In genomic region chrX:164419955-164420354, GRCm38 (mm10) we compare ENCODE assay signal across 8 mouse cellular contexts. TPM values are rescaled to one million over a fixed set of nuclear protein-coding genes. Genes with fewer than 3 reads are reported as not detected.
DNase-seq lines count a peak whose midpoint lies in the region; ATAC-seq and TF ChIP-seq lines count a peak whose summit lies in the region.

No protein-coding gene starts in this region.

- peak overlapping the region; percentile 76 for H3K27ac ChIP-seq in liver, adult 2 months (replicated peaks; ENCODE audit: insufficient read depth, low read depth, low read length)
- no peak overlapping the region; the same call in 1 of the 2 replicates for H3K27ac ChIP-seq in embryonic facial prominence, embryonic 14.5 days (replicated peaks; ENCODE audit: low read depth, low read length)
- peak overlapping the region; percentile 81 for H3K27ac ChIP-seq in limb, embryonic 10.5 days
- H3K27ac ChIP-seq in neural tube, embryonic 14.5 days (ENCODE audit: low read depth, low read length) = 0 out of 2 replicates have a peak overlapping the region, but pooled peaks have one; percentile 39

- H3K4me3 ChIP-seq in liver, adult 2 months (ENCODE audit: insufficient read depth, low read depth, low read length) = peak overlapping the region; percentile 74
- peak overlapping the region; percentile 55 for H3K4me3 ChIP-seq in embryonic facial prominence, embryonic 14.5 days (ENCODE audit: low read depth, low read length)
- H3K4me3 ChIP-seq in limb, embryonic 10.5 days = peak overlapping the region; percentile 61
- peak overlapping the region; percentile 46 for H3K4me3 ChIP-seq in neural tube, embryonic 14.5 days (ENCODE audit: low read depth, low read length)

- no peaks in the 10 kb centered on the region for H3K27me3 ChIP-seq in liver, adult 2 months (ENCODE audit: control insufficient read depth, insufficient read depth, low read length)
- peaks cover 17% of the 10 kb centered on the region; the same call in 1 of the 2 replicates for H3K27me3 ChIP-seq in embryonic facial prominence, embryonic 14.5 days (replicated peaks; ENCODE audit: control insufficient read depth, insufficient read depth, low read length)
- H3K27me3 ChIP-seq in limb, embryonic 10.5 days (ENCODE audit: low read depth, poor library complexity, severe bottlenecking) = peaks cover 94% of the 10 kb centered on the region
- H3K27me3 ChIP-seq in neural tube, embryonic 14.5 days (ENCODE audit: control insufficient read depth, insufficient read depth, low read length) = no peaks in the 10 kb centered on the region

- under 1% methylated on average over 13 of the region's 13 CpGs for WGBS in liver, adult 2 months
- WGBS in embryonic facial prominence, embryonic 14.5 days = 25% methylated on average over 11 of the region's 13 CpGs
- WGBS in limb, embryonic 10.5 days = 9% methylated on average over 13 of the region's 13 CpGs
- WGBS in neural tube, embryonic 14.5 days = 23% methylated on average over 13 of the region's 13 CpGs

- no peaks in the 10 kb centered on the region for H3K9me3 ChIP-seq in embryonic facial prominence, embryonic 14.5 days (ENCODE audit: control insufficient read depth, low read length)
- H3K9me3 ChIP-seq in limb, embryonic 10.5 days (replicated peaks) = no peaks in the 10 kb centered on the region
- H3K9me3 ChIP-seq in neural tube, embryonic 14.5 days (ENCODE audit: control insufficient read depth, low read length) = no peaks in the 10 kb centered on the region

- peak; percentile 7; the same call in 1 of the 2 replicates for ATAC-seq in embryonic facial prominence, embryonic 14.5 days (ENCODE audit: low read depth)
- no peak; the same call in 1 of the 2 replicates for ATAC-seq in neural tube, embryonic 14.5 days (ENCODE audit: low read depth)
- ATAC-seq in megakaryocyte-erythroid progenitor cell, adult 5-6 weeks (replicated peaks; ENCODE audit: low FRiP score, low TSS enrichment, poor library complexity, severe bottlenecking) = no peak

- TF ChIP-seq POLR2A in liver, adult 2 months (IDR thresholded peaks at IDR 0.05; ENCODE audit: extremely low read depth, insufficient read depth, low read length) = no peak

- no peak for TF ChIP-seq CTCF in liver, adult 2 months (IDR thresholded peaks at IDR 0.05; ENCODE audit: low read depth, low read length)

- no peaks in the 10 kb centered on the region for H3K79me2 ChIP-seq in liver, adult 2 months (ENCODE audit: control insufficient read depth, insufficient read depth, low read length)

- peak overlapping the region; percentile 55 for H3K4me2 ChIP-seq in embryonic facial prominence, embryonic 14.5 days (ENCODE audit: low read depth, low read length)
- H3K4me2 ChIP-seq in neural tube, embryonic 14.5 days (ENCODE audit: low read depth, low read length) = peak overlapping the region; percentile 52

- DNase-seq in liver, adult 2 months (ENCODE audit: extremely low read depth, low read depth, low spot score) = no peak
- no peak for DNase-seq in liver
- DNase-seq in embryonic facial prominence, embryonic 14.5 days (ENCODE audit: low spot score) = no peak
- DNase-seq in limb, embryonic 10.5 days (ENCODE audit: low spot score) = no peak
- DNase-seq in embryo, embryonic 9.5 days (ENCODE audit: extremely low spot score) = no peak
- no peak for DNase-seq in adrenal gland, adult (ENCODE audit: inconsistent age in 2 of 2, low spot score in 1 of 2)

- H3K36me3 ChIP-seq in liver, adult 2 months (ENCODE audit: control insufficient read depth, insufficient read depth, low read length) = peaks cover 6% of the 10 kb centered on the region; the same call in 1 of the 2 replicates
- H3K36me3 ChIP-seq in embryonic facial prominence, embryonic 14.5 days (ENCODE audit: control insufficient read depth, insufficient read depth, low read length) = peaks cover 9% of the 10 kb centered on the region; the same call in 1 of the 2 replicates
- H3K36me3 ChIP-seq in limb, embryonic 10.5 days = peaks cover 21% of the 10 kb centered on the region
- no peaks in the 10 kb centered on the region for H3K36me3 ChIP-seq in neural tube, embryonic 14.5 days (ENCODE audit: control insufficient read depth, insufficient read depth, low read length)

- H3K4me1 ChIP-seq in liver, adult 2 months (ENCODE audit: control insufficient read depth, insufficient read depth, low read length) = no peaks in the 10 kb centered on the region
- H3K4me1 ChIP-seq in embryonic facial prominence, embryonic 14.5 days (ENCODE audit: control insufficient read depth, insufficient read depth, low read length) = no peaks in the 10 kb centered on the region
- H3K4me1 ChIP-seq in limb, embryonic 10.5 days = peaks cover 3% of the 10 kb centered on the region; the same call in 1 of the 2 replicates
- H3K4me1 ChIP-seq in neural tube, embryonic 14.5 days (ENCODE audit: control insufficient read depth, insufficient read depth, low read length) = no peaks in the 10 kb centered on the region

- H3K9ac ChIP-seq in liver, adult 2 months (ENCODE audit: low read depth, low read length) = peak overlapping the region; percentile 82
- H3K9ac ChIP-seq in embryonic facial prominence, embryonic 14.5 days (ENCODE audit: low read depth, low read length) = peak overlapping the region; percentile 76
- H3K9ac ChIP-seq in neural tube, embryonic 14.5 days (replicated peaks; ENCODE audit: low read depth, low read length) = peak overlapping the region; percentile 59

RNA-seq across cellular contexts. Expression of gene Piga, which starts 0.4 kb away (rescaled TPM):
- total RNA-seq in liver, adult 2 months (2014; rRNA removed) = 3.3 and 3.6 TPM in 2 replicates
- 1.7 and 2.0 TPM in 2 replicates for polyA plus RNA-seq in liver, adult 2 months (2012; rRNA removed)
- 10.0 and 11.8 TPM in 2 replicates for polyA plus RNA-seq in embryonic facial prominence, embryonic 14.5 days (2014; fragmentation: Nextera tagmentation; extraction: Ambion mirVana)
- polyA plus RNA-seq in limb, embryonic 10.5 days (2016; fragmentation: Nextera tagmentation; extraction: Ambion mirVana) = 22.0 and 23.0 TPM in 2 replicates
- 4.4 and 6.7 TPM in 2 replicates for polyA plus RNA-seq in neural tube, embryonic 14.5 days (2014; fragmentation: Nextera tagmentation; extraction: Ambion mirVana)
- 39.2 and 43.8 TPM in 2 replicates for total RNA-seq in megakaryocyte-erythroid progenitor cell, adult 5-6 weeks (2014; fragmentation: Nextera tagmentation)
- total RNA-seq in megakaryocyte-erythroid progenitor cell, adult 5-6 weeks (2017) = 31.1 and 56.9 TPM in 2 replicates

RNA-seq across cellular contexts. Expression of gene Asb11, which starts 16.8 kb away (rescaled TPM):
- 0.09 TPM in 1 of 2 replicates, not detected in the other for total RNA-seq in liver, adult 2 months (2014; rRNA removed)
- not detected in 2 replicates for polyA plus RNA-seq in liver, adult 2 months (2012; rRNA removed)
- polyA plus RNA-seq in embryonic facial prominence, embryonic 14.5 days (2014; fragmentation: Nextera tagmentation; extraction: Ambion mirVana) = 0.14 and 0.51 TPM in 2 replicates
- 0.16 TPM in 1 of 2 replicates, not detected in the other for polyA plus RNA-seq in limb, embryonic 10.5 days (2016; fragmentation: Nextera tagmentation; extraction: Ambion mirVana)
- not detected in 2 replicates for polyA plus RNA-seq in neural tube, embryonic 14.5 days (2014; fragmentation: Nextera tagmentation; extraction: Ambion mirVana)
- total RNA-seq in megakaryocyte-erythroid progenitor cell, adult 5-6 weeks (2014; fragmentation: Nextera tagmentation) = 1.2 TPM in 1 of 2 replicates, not detected in the other
- total RNA-seq in megakaryocyte-erythroid progenitor cell, adult 5-6 weeks (2017) = 2.0 TPM in 1 of 2 replicates, not detected in the other

RNA-seq across cellular contexts. Expression of gene Vegfd, which starts 46.8 kb away (rescaled TPM):
- 1.0 TPM in 2 replicates for total RNA-seq in liver, adult 2 months (2014; rRNA removed)
- polyA plus RNA-seq in liver, adult 2 months (2012; rRNA removed) = 0.51 and 1.2 TPM in 2 replicates
- 10.0 and 10.1 TPM in 2 replicates for polyA plus RNA-seq in embryonic facial prominence, embryonic 14.5 days (2014; fragmentation: Nextera tagmentation; extraction: Ambion mirVana)
- 6.3 and 9.6 TPM in 2 replicates for polyA plus RNA-seq in limb, embryonic 10.5 days (2016; fragmentation: Nextera tagmentation; extraction: Ambion mirVana)
- polyA plus RNA-seq in neural tube, embryonic 14.5 days (2014; fragmentation: Nextera tagmentation; extraction: Ambion mirVana) = 0.09 and 0.19 TPM in 2 replicates
- 1.0 TPM in 1 of 2 replicates, not detected in the other for total RNA-seq in megakaryocyte-erythroid progenitor cell, adult 5-6 weeks (2014; fragmentation: Nextera tagmentation)
- 0.23 TPM in 1 of 2 replicates, not detected in the other for total RNA-seq in megakaryocyte-erythroid progenitor cell, adult 5-6 weeks (2017)
